Mouse (Mus musculus): ENCODE data around the gene Tmem168.

DNA sequence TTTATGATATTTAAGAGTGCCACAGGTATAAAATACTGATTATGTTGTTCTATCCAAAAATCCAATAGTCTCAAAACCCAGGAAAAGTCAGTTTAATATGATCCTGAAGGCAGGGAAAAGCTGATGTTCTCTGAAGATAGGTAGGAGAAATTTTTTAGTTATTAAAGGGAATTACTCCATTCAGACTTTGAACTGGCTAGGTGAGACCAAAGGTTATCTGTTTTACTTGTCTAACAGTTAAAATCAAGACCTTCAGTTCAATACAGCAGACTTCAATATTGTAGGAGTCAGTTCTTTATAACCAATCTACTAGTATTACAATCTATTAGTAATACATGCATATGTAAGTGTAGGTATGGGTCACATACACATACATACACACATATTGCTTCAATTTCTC lies 46.2 kb upstream of the Tmem168 start:
- TF ChIP-seq CTCF (IDR thresholded peaks at IDR 0.05; ENCODE audit: low read depth) (no peak), EP300 (IDR thresholded peaks at IDR 0.05; ENCODE audit: low read depth) (no peak)

Data from liver, embryonic 14.5 days (tissue).